Mouse (Mus musculus) adrenal gland, adult 18-20 months (tissue): ENCODE results near the gene Fry. TPM values are rescaled to one million over a fixed set of nuclear protein-coding genes. Genes with fewer than 3 reads are reported as not detected.

ENCODE experiments used
- DNase-seq, 2 experiments: peaks; one replicate each; pipeline ENCODE4 v3.0.0; 2021 to 2022; ENCODE audit warnings: low spot score in 2 of 2
- long read RNA-seq, 2 experiments: library from polyadenylated mRNA; stranded (forward); transcript quantifications; one replicate each; pipeline ENCODE4 v2.0.0; 2021
- total RNA-seq, 2 experiments: library from RNA; stranded (reverse); gene quantifications; 1 replicate in 1 of 2; 2 replicates in 1 of 2; pipeline ENCODE4 v1.2.3; 2021

Gene Fry
- 10 to 100 TPM; 34.4 to 45.1 TPM for total RNA-seq
- long read RNA-seq, experiment 1, transcript Fry-206 (11 exons, 2,204 nt): major isoform, 9 of 11 reads
- long read RNA-seq, experiment 1, partial matches to known transcripts: 0 of 11 reads
- long read RNA-seq, experiment 1, other reads (novel, unspliced or antisense): 2 of 11 reads
- long read RNA-seq, experiment 2, transcript Fry-206 (11 exons, 2,204 nt): major isoform, 14 of 25 reads
- long read RNA-seq, experiment 2, partial matches to known transcripts: 5 of 25 reads
- long read RNA-seq, experiment 2, other reads (novel, unspliced or antisense): 6 of 25 reads

DNA sequence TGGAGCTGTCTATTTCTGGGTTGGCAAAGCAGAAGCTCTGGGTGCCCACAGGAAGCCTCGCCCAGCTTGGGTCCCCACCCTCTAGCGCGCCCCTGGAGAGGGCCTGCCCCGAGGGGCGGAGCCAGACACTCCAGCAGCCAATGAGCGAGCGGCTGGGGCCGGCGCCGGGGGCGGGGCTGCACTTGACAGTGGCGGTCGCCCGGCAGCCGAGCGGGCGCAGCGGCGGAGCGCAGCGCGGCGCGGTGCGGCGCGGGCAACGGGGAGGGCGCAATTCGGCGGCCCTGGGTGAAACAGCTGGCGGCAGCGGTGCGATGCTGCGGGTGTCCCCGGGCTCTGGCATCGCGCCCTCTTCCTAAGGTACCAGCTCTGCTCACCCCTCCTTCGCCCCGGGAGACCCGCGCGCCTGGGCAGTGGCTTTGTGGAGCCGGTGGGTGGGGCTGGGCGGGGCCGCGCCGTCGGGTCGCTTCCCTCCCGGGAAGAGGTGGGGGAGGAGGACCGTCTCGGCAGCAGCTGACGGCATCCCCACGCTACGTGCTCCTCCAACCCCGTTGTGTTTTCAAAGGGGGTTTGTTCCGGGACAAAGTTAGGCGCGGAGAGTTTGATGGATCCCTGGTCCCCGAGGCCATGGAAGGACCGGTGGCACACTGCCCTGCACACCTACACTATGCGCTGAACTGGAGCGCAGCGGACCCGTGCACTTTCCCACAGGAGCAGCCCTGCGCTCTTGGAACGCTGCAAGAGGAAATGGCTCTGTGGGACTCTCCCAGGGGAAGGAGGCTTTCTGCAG is at the start of gene Fry:
Gene Fry (plus strand): TSS at position 191 of the 787 bp plus-strand sequence.
- peak; percentile 88 to 91 for DNase-seq

- DNase-seq: no peak
Observed at GRCm38 (mm10) chr5:150070086-150070485, 48.4 kb upstream of the Fry start.

DNA sequence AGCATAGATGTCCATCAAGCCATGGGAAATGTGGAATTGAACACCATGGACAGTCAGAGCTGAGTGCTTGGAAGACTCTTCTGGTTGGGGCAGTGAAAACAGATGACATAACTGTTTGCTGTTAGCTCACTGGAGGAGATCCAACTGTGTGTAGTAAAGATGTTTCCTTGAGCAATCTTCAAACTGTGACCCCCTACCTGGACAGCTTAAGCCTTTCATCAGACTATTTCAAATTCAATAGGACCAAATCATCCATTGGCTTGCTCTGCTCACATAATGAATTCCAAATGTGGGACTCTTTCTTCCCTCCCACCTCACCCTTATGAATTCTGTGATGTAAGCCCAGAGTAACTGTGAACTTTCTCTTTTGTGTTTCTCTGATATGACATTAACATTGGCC is 46.7 kb upstream of the Fry start:
- DNase-seq: no peak

GRCm38 (mm10) chr5:150079866-150080797 is 38.3 kb upstream of the Fry start:
- no peak for DNase-seq

DNA sequence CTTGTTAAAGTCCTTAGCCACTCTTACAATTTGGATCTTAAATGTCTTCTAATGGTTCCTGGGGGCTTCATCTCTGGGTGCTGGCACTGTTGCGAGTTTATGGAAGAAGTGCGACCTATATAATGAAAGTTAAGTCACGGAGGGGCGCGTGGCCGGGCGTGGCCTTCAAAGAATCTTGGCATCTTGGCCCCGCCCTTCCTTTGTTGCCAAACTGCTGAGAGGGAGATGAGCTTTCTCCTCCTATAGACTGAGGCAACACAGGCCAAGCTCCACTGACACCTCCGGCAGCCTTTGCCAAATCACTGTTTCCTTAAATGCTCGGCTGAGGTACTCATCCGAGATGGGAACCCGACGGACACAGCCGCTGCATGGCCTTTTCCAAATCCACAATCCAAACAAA is 35.7 kb upstream of the Fry start:
- DNase-seq: no peak

- no peak for DNase-seq
Observed at GRCm38 (mm10) chr5:150083190-150083589, 35.3 kb upstream of the Fry start.

DNA sequence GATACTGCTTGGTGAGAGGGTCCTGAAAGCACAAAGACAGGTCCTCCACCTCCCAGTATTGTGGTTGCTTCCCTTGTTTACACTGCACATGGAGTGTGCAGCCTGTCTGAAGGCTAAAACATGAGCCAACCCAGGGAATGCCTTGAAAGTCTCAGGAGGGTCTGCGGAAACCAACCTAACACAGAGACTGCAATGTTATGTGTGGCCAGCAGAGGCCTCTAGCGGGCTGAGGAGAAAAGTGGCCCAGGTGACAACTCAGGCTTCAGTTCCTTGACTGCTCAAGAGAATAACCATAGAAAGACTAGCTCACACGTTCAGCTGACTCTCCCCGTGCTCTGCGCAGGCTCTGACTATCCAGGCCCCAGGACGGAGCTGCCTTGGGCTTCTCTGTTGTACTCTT is 20.8 kb upstream of the Fry start:
- peak; percentile 28 to 46 for DNase-seq

DNA sequence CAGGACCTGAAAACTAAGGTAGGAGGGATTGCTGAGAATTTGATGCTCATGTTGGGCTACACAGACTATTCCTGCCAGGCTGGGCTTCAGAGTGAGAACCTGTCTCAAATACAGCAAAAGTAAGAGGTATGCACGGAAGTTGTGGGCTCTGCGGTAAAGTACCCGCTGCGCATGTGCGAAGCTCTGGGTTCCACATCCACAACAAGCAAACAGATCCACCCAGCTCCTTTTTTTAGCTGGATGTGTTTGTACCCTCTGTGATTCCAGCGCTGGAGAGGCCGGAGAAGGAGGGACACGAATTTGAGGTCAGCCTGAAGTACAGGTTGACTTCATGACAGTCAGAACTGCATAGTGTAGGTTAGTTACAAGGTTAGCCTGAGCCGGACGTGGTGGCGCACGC is 19.7 kb upstream of the Fry start:
- DNase-seq: no peak

DNA sequence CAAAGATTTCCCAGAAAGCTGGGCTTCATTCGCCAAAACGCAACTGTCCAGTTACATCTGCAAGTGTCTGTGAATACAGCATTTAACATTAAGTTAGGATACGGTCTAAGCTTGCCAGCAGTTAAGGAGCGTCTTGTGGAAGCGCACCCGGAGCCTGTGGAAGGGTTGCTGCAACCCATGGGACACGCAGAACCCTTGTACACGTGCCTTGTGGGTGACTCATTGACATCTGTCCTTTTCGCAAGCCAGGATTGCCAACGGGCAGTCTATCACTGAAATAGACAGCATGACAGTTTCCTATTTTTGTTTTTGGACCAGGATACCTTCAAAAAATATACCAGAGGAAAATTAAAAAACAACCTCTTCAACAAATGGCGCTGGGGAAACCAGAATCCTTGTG is 16.7 kb upstream of the Fry start:
- DNase-seq: no peak

GRCm38 (mm10) chr5:150106358-150106757 is 12.1 kb upstream of the Fry start:
- DNase-seq: no peak

DNA sequence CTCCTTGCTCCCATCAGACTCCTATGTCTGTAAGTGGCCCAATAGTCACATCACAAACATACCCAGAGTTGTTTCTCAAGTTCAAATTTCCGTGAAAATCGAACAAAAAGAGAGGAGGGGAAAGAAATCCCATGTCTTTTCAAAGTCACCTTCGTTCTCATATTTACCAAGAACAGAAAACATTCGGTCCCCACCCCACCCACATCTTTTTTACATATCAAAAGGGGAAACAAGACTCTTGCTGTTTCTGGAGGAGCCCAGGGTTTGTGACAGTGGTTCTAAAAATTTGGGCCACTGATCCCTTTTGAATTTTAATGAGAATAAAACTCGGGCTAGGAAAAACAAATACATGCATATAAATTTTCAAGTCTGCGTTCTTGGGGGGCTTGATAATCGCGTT is 7.2 kb upstream of the Fry start:
- no peak for DNase-seq

- DNase-seq: no peak
Observed at GRCm38 (mm10) chr5:150114007-150114406, 4.4 kb upstream of the Fry start.

DNA sequence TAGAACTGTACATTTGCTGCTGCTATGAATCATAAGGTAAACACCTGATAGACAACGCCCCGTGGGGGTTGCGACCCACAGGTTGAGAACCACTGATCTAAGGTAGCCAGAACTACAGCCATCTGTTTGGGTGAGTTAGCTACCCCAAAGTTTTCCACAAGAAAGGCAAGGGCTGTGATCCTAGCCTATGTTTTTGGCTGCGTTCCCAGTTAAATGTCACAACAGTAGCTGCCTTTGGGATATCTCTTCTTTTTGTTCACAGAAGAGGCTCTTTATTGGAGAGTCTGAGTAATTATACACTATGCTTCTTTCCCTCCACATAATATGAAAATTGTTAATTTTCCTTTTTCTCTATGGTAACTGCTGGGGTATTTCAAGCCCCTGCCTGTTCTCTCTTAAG is 3.7 kb upstream of the Fry start:
- no peak for DNase-seq

DNA sequence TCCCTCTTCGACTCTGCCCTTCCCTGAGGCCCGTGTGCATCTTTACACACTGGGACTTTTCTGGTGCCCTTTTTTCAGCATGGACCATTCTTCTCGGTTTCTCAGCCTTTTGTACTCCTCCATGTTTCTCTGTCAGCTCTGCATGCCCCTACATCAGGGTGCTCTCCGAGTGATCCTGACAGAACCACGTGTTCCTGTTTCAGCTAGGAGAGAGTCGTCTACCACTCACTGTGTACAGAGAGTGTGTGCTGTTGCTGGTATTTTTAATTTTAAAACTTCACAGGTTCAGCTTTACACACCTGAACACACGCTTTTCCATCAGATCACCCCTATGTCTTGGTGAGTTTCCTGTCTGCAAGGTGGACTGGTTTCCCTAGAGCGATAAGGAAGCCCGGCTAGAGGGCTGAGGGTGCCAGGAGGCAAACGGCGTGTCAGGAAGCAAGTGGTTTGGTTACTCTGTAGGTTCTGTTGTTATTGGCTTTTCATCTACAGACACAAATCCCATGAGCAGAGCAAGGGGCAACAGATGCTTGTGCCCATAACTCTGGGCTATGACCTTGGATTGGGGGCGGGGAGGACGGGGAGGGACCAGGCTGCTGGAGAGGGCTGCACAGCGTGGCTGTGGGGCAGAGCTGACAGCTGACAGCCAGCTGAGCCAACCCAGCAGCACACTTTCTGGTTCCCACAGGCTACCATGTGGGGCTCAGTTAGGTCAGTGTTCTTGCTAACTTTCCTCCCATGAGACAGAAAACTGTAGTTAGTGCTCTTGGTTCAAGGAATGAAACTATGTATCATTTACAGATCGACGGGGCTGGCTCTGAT is 3.0 kb upstream of the Fry start:
- DNase-seq: no peak

DNA sequence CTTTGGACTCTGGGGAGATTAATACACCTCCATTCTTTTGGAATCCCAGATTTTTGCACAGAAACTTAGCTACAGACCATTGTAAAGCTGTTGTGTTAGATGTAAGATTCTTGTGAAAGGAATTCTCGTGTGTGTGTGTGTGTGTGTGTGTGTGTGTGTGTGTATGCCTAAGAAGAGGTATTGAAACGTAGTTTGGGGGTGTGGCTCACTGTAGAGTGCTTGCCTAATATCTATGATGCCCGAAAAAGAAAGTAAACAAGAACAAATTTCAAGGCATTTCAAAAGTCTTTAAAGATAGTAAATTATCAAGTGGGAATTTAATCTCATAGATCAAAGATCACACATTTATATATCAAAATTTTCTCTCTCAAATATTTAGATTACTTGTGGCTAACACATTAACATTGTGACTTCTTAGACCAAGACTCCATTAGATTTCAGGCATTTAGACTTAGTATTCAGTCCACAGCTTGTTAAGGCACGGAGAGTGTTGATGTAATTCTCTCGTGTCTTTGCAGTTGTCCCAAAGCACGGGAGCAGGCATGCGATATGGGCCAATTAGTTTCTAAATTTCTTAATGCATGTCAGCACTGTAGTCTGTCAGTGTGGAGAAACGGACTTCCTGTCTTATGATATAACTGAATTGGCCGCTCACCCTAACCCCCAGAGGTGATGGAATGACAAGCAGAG is 2.1 kb upstream of the Fry start:
- no peak for DNase-seq

DNA sequence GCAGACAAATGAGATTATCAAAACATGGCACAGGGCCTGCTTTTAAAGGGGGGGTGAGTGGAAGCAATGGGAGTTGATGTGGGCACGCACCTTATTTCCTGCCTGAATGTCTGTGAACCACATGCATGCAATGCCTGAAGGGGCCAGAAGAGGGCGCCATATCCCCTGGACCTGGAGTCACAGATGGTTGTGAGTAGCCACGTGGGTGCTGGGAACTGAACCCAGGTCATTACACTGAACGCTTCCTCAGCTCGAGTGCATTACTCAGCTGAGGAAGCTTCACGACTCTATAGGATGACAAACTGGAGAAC is 1.6 kb upstream of the Fry start:
- no peak for DNase-seq

DNA sequence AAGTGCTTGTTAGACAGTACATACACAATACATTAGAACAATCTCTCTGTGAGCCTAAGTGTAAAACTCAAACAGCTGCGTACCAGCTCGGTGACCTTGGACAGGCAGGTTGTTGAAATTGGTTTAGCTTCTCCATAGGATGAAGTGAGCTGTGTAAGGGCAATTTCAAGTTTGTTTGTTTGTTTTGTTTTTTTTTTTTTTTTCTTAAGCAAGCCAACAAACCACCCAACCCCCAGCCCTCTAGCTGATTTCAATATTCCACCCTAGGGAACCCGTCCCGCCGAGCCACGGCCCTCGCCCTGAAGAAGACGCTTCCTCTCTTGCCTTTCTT is 356 bp upstream of the Fry start:
- DNase-seq: no peak

DNA sequence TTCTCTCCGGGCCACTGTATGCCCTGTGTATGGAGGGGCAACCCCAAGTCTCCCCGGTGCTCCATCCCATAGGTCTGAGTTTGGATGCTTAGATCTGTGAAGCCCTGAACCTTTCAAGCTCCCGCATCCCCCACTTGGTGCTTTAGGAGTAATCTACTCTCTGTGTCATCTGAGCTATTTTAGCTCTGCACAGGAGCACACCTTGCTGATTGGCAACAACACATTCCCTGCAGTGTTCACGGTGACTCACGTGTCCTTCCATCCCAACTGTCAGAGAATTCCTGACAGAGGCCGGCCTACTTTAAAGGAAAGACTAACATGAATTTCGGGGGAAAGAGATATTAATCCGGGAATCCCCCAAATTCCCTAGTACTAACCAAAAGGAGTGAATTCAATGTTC is 2.2 kb downstream of the Fry start:
- DNase-seq: no peak

DNA sequence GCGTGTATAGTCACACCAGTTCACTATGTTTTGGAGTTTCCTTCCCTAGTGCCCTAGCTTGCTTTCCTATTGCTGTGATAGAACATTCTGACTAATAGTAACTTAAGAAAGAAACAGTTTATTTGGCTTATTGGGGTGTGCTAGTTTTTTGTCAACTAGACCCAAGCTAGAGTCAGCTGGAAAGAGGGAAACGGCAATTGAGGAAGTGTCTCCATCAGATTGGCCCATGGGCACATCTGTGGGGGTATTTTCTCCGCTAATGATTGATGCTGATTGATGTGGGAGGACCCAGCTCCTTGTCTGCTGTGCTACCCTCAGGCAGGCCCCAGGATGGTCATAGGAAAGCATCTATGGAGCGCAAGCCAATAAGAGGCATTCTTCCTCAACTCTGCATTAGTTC is 3.6 kb downstream of the Fry start:
- DNase-seq: no peak

DNA sequence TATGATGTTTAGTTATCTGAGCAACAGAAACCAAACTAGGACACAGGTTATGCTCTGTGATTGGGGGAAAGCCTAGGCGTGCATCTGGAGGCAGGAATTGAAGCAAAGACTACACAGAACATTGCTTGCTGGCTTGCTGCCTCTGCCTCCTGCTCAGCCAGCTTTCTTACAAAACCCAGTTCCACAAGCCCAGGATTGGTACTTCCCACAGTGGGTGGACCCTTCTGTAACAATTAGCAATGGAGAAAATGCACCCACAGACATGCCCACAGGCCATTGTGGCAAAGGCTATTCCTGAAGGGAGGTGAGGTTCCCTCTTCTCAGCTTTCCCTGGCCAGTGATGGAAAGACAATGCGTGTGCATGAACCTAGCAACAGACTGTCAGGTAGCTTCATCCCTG is 4.1 kb downstream of the Fry start:
- no peak for DNase-seq

DNA sequence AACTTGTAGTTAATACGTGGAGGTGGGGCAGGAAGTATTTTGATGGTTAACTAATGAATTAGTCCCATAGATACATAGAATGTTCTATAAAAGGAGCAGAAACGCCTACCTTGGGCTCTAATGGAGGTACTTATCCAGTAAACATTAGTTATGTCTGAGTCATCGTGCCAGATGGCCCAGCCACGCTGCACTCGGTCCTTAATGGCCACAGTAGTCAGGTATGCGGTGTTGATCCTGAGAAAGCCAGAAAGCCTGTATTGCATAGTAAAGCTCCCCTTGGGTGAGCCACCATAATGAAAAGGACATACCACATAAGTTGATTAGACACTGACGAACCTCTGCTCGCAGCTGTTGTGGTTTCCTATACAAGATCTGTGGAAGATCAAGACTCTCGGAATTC is 7.5 kb downstream of the Fry start:
- DNase-seq: no peak
